Mouse (Mus musculus) forebrain, postnatal 0 days (tissue): ENCODE results near the gene Tulp1. TPM values are rescaled to one million over a fixed set of nuclear protein-coding genes. Genes with fewer than 3 reads are reported as not detected.
"Not testable (repeated sequence)": the region's sequence is repeated elsewhere in the genome, so short reads cannot be mapped to it uniquely, and the experiment has no call there.

Source experiments
- ATAC-seq: fragments of 200-750 bp; cut with Nextera tagmentation; 2 replicates; pipeline ENCODE4 v1.8.0; 2017; ENCODE audit warnings: mild to moderate bottlenecking, moderate library complexity
- DNase-seq: peaks from one replicate; pipeline ENCODE4 v3.0.0-alpha.2; 2015
- H3K27ac ChIP-seq: fragments of 300-500 bp; sonication (generic); 2 replicates; pipeline ENCODE4 v1.5.1; 2014; ENCODE audit warnings: low read depth, mild to moderate bottlenecking, antibody characterized with exemption, low read length, moderate library complexity, mixed read lengths
- H3K27me3 ChIP-seq: fragments of 300-500 bp; sonication (generic); 2 replicates; pipeline ENCODE4 v1.6.1; 2014; ENCODE audit warnings: mild to moderate bottlenecking, low read length, mixed read lengths; ENCODE audit not compliant: insufficient read depth
- H3K36me3 ChIP-seq: fragments of 300-500 bp; sonication (generic); 2 replicates; pipeline ENCODE4 v1.6.1; 2014; ENCODE audit warnings: mild to moderate bottlenecking, moderate library complexity; ENCODE audit not compliant: insufficient read depth
- H3K4me1 ChIP-seq: fragments of 300-500 bp; sonication (generic); 2 replicates; pipeline ENCODE4 v1.6.1; 2014; ENCODE audit warnings: antibody characterized with exemption; ENCODE audit not compliant: insufficient read depth
- H3K4me2 ChIP-seq: fragments of 300-500 bp; sonication (generic); 2 replicates; pipeline ENCODE4 v1.6.1; 2014; ENCODE audit warnings: low read depth, mild to moderate bottlenecking, moderate library complexity
- H3K4me3 ChIP-seq: fragments of 300-500 bp; sonication (generic); 2 replicates; pipeline ENCODE4 v1.5.1; 2014; ENCODE audit warnings: low read depth, low read length, mixed read lengths
- H3K9ac ChIP-seq: fragments of 300-500 bp; sonication (generic); 2 replicates; pipeline ENCODE4 v1.6.1; 2014; ENCODE audit warnings: mild to moderate bottlenecking
- H3K9me3 ChIP-seq: fragments of 300-500 bp; sonication (generic); 2 replicates; pipeline ENCODE4 v1.6.1; 2016; ENCODE audit warnings: low read length
- CTCF ChIP-seq: sonication (generic); IDR thresholded peaks from 2 replicates; pipeline ENCODE4 v1.5.1; 2016; ENCODE audit warnings: antibody characterized with exemption, control low read depth, low read depth
- WGBS: fragments of 180-500 bp; shearing (Covaris S2); extraction: QIAGEN DNeasy Blood & Tissue Kit; methylation state at CpG from one replicate; pipeline ENCODE4 v1.1.7; 2014; 5-methylcytosine and 5-hydroxymethylcytosine counted together
- polyA plus RNA-seq: library from polyadenylated mRNA; unstranded; fragments of >200 nt; fragmentation: Nextera tagmentation; extraction: Ambion mirVana; gene quantifications from 2 replicates; pipeline ENCODE4 v1.2.1, GENCODE M21; 2015
- total RNA-seq: library from RNA; depleted of rRNA; stranded (reverse); fragments of >200 nt; gene quantifications from 2 replicates; pipeline ENCODE4 v1.2.3, GENCODE M21; 2014; rRNA removed

The Tulp1 gene
- total RNA-seq (1.2 and 1.8 TPM in 2 replicates), polyA plus RNA-seq (0.86 and 1.5 TPM in 2 replicates)

GRCm38 (mm10) chr17:28365122-28365521 lies at the start of gene Tulp1:
Tulp1 (minus strand) TSS chr17:28365222.
- peak within 1 kb of the TSS; percentile 12; the same call in 1 of the 2 replicates for H3K4me3 ChIP-seq
- peaks cover 38% of the 10 kb centered on the region for H3K27me3 ChIP-seq
- H3K9me3 ChIP-seq, result no peaks in the 10 kb centered on the region
- no peak for TF ChIP-seq CTCF
- H3K4me1 ChIP-seq, result 0 out of 2 replicates have a peak, but pooled peaks cover 9% of the 10 kb centered on the region
- no peak within 1 kb of the TSS for H3K27ac ChIP-seq
- ATAC-seq (no peak), DNase-seq (no peak)
- H3K9ac ChIP-seq, result no peak within 1 kb of the TSS
- H3K36me3 ChIP-seq, result no peaks in the 10 kb centered on the region
- H3K4me2 ChIP-seq, result no peak within 1 kb of the TSS
- WGBS, result 28% methylated on average over 8 of the region's 8 CpGs

GRCm38 (mm10) chr17:28411381-28411960 lies 46.4 kb upstream of the Tulp1 start:
- ATAC-seq, result no peak
- no peak for TF ChIP-seq CTCF

GRCm38 (mm10) chr17:28410731-28411130 lies 45.7 kb upstream of the Tulp1 start:
- WGBS, result 82% methylated on average over 4 of the region's 4 CpGs
- H3K27ac ChIP-seq, result no peak overlapping the region

More at GRCm38 (mm10) chr17:28411381-28411960, 46.4 kb upstream of the Tulp1 start:
- H3K27me3 ChIP-seq, result no peaks in the 10 kb centered on the region
- H3K27ac ChIP-seq, result no peak overlapping the region
- peaks cover 16% of the 10 kb centered on the region for H3K36me3 ChIP-seq
- no peak overlapping the region for H3K4me2 ChIP-seq
- H3K9me3 ChIP-seq, result no peaks in the 10 kb centered on the region
- no peak overlapping the region for H3K4me3 ChIP-seq
- no peaks in the 10 kb centered on the region for H3K4me1 ChIP-seq
- no peak for DNase-seq
- WGBS, result 78% methylated on average over 10 of the region's 10 CpGs
- H3K9ac ChIP-seq, result no peak overlapping the region

GRCm38 (mm10) chr17:28408251-28408918 lies 43.4 kb upstream of the Tulp1 start:
- Histone ChIP-seq H3K36me3 (peaks cover 14% of the 10 kb centered on the region; the same call in 1 of the 2 replicates), H3K9ac (no peak overlapping the region), H3K4me2 (no peak overlapping the region), H3K9me3 (no peaks in the 10 kb centered on the region), H3K4me3 (no peak overlapping the region), H3K27ac (no peak overlapping the region), H3K27me3 (no peaks in the 10 kb centered on the region), H3K4me1 (no peaks in the 10 kb centered on the region)
- no peak for DNase-seq
- TF ChIP-seq CTCF, result no peak
- ATAC-seq, result no peak
- WGBS, result 79% methylated on average over 5 of the region's 5 CpGs

More at GRCm38 (mm10) chr17:28410731-28411130, 45.7 kb upstream of the Tulp1 start:
- DNase-seq, result no peak
- Histone ChIP-seq H3K4me2 (no peak overlapping the region), H3K36me3 (peaks cover 19% of the 10 kb centered on the region), H3K4me3 (no peak overlapping the region), H3K9ac (no peak overlapping the region), H3K4me1 (no peaks in the 10 kb centered on the region), H3K27me3 (no peaks in the 10 kb centered on the region), H3K9me3 (no peaks in the 10 kb centered on the region)
- TF ChIP-seq CTCF, result no peak
- ATAC-seq, result no peak

- H3K36me3 ChIP-seq, result peaks cover 14% of the 10 kb centered on the region; the same call in 1 of the 2 replicates
- H3K27ac ChIP-seq, result no peak overlapping the region; the same call in 1 of the 2 replicates
- TF ChIP-seq CTCF, result peak; percentile 95
- no peak overlapping the region for H3K4me3 ChIP-seq
- H3K4me1 ChIP-seq, result no peaks in the 10 kb centered on the region
- 40% methylated on average over 15 of the region's 15 CpGs for WGBS
- no peaks in the 10 kb centered on the region for H3K9me3 ChIP-seq
- peak; percentile 86 for DNase-seq
- no peaks in the 10 kb centered on the region for H3K27me3 ChIP-seq
- no peak overlapping the region for H3K9ac ChIP-seq
- H3K4me2 ChIP-seq, result no peak overlapping the region
- peak; percentile 91 for ATAC-seq
Observed at GRCm38 (mm10) chr17:28407418-28408250, 42.6 kb upstream of the Tulp1 start.

GRCm38 (mm10) chr17:28406471-28406870 lies 41.4 kb upstream of the Tulp1 start:
- Histone ChIP-seq H3K27ac (no peak overlapping the region; the same call in 1 of the 2 replicates), H3K4me3 (no peak overlapping the region), H3K9ac (no peak overlapping the region), H3K4me1 (no peaks in the 10 kb centered on the region), H3K9me3 (no peaks in the 10 kb centered on the region), H3K27me3 (no peaks in the 10 kb centered on the region), H3K4me2 (no peak overlapping the region), H3K36me3 (peaks cover 20% of the 10 kb centered on the region)
- no peak for TF ChIP-seq CTCF
- DNase-seq (peak; percentile 52), ATAC-seq (peak; percentile 69)
- 59% methylated on average over 7 of the region's 7 CpGs for WGBS

GRCm38 (mm10) chr17:28404745-28405144 lies 39.7 kb upstream of the Tulp1 start:
- H3K36me3 ChIP-seq, result peaks cover 17% of the 10 kb centered on the region
- H3K4me1 ChIP-seq, H3K4me3 ChIP-seq, H3K4me2 ChIP-seq, H3K9ac ChIP-seq, DNase-seq, H3K27me3 ChIP-seq, H3K9me3 ChIP-seq, ATAC-seq, H3K27ac ChIP-seq: not testable (repeated sequence)
- 93% methylated on average over 2 of the region's 2 CpGs for WGBS
